Mouse (Mus musculus) cortical plate, adult 2 months (tissue): ENCODE measurements around the gene Tsc22d4.

Experiments used
- CTCF ChIP-seq: fragments of 200-500 bp; IDR thresholded peaks from 2 replicates; pipeline ENCODE4 v1.5.1; 2011; ENCODE audit warnings: mild to moderate bottlenecking, control low read depth, low read length; ENCODE audit not compliant: insufficient read depth; ENCODE audit errors: extremely low read depth
- POLR2A ChIP-seq: fragments of 200-500 bp; IDR thresholded peaks from 2 replicates; pipeline ENCODE4 v1.6.1; 2011; ENCODE audit warnings: mild to moderate bottlenecking, low read length, control low read depth; ENCODE audit not compliant: insufficient read depth; ENCODE audit errors: extremely low read depth

GRCm38 (mm10) chr5:137788946-137789531 lies 43.5 kb downstream of the Tsc22d4 start:
- TF ChIP-seq CTCF: no peak
- TF ChIP-seq POLR2A: no peak
